Mouse (Mus musculus) c-Kit-negative CD71-positive TER-119-positive erythroid progenitor cells, embryonic 14.5 days (primary cell): ENCODE results near the gene Cep57.
"Not testable (repeated sequence)": the region's sequence is repeated elsewhere in the genome, so short reads cannot be mapped to it uniquely, and the experiment has no call there.

Experiments used
- DNase-seq: peaks from one replicate; pipeline ENCODE4 v3.0.0-alpha.2; 2013; ENCODE audit warnings: low read depth, low spot score

Cep57 gene

GRCm38 (mm10) chr9:13794756-13795155 is 32.2 kb downstream of the Cep57 start:
- DNase-seq: no peak

GRCm38 (mm10) chr9:13794302-13794701 is 32.6 kb downstream of the Cep57 start:
- DNase-seq: no peak

- not testable (repeated sequence) for DNase-seq
Observed at GRCm38 (mm10) chr9:13790864-13791263, 36.0 kb downstream of the Cep57 start.

- DNase-seq: no peak
Observed at GRCm38 (mm10) chr9:13781985-13782384, 44.9 kb downstream of the Cep57 start.

GRCm38 (mm10) chr9:13774732-13775131 is 52.2 kb downstream of the Cep57 start:
- no peak for DNase-seq

- no peak for DNase-seq
Observed at GRCm38 (mm10) chr9:13766570-13766969, 60.3 kb downstream of the Cep57 start.

- no peak for DNase-seq
Observed at GRCm38 (mm10) chr9:13765624-13766023, 61.3 kb downstream of the Cep57 start.

GRCm38 (mm10) chr9:13760430-13760829 is 66.5 kb downstream of the Cep57 start:
- no peak for DNase-seq
